Mouse (Mus musculus): ENCODE data around the gene Uba5.

Gene Uba5

GRCm38 (mm10) chr9:104062430-104063243, at the start of gene Uba5:
Gene Uba5 (minus strand): TSS chr9:104063134.
- no peak for DNase-seq

GRCm38 (mm10) chr9:104109151-104109550, 46.2 kb upstream of the Uba5 start:
- no peak for DNase-seq

GRCm38 (mm10) chr9:104108571-104109143, 45.7 kb upstream of the Uba5 start:
- no peak for DNase-seq

- no peak for DNase-seq
These were observed 44.5 kb upstream of the Uba5 start for GRCm38 (mm10) chr9:104107482-104107881.

- no peak for DNase-seq
These were observed 44.0 kb upstream of the Uba5 start for GRCm38 (mm10) chr9:104106930-104107329.

GRCm38 (mm10) chr9:104104986-104105385, 42.1 kb upstream of the Uba5 start:
- no peak for DNase-seq

GRCm38 (mm10) chr9:104102901-104103300, 40.0 kb upstream of the Uba5 start:
- DNase-seq, result no peak

- DNase-seq, result no peak
These were observed 39.4 kb upstream of the Uba5 start for GRCm38 (mm10) chr9:104102301-104102700.

GRCm38 (mm10) chr9:104101458-104101857, 38.5 kb upstream of the Uba5 start:
- no peak for DNase-seq

GRCm38 (mm10) chr9:104100822-104101221, 37.9 kb upstream of the Uba5 start:
- DNase-seq, result peak in 1 of 2 experiments; percentile 20

GRCm38 (mm10) chr9:104099060-104099459, 36.1 kb upstream of the Uba5 start:
- DNase-seq, result no peak

GRCm38 (mm10) chr9:104098256-104098655, 35.3 kb upstream of the Uba5 start:
- DNase-seq, result no peak

- DNase-seq, result no peak
These were observed 30.0 kb upstream of the Uba5 start for GRCm38 (mm10) chr9:104092945-104093344.

GRCm38 (mm10) chr9:104088555-104088954, 25.6 kb upstream of the Uba5 start:
- DNase-seq, result peak; percentile 32 to 35

- no peak for DNase-seq
These were observed 22.9 kb upstream of the Uba5 start for GRCm38 (mm10) chr9:104085730-104086429.

GRCm38 (mm10) chr9:104080038-104080437, 17.1 kb upstream of the Uba5 start:
- no peak for DNase-seq

- peak; percentile 36 to 72 for DNase-seq
These were observed 16.4 kb upstream of the Uba5 start for GRCm38 (mm10) chr9:104079379-104079778.

- no peak for DNase-seq
These were observed 15.8 kb upstream of the Uba5 start for GRCm38 (mm10) chr9:104078780-104079179.

- DNase-seq, result no peak
These were observed 12.9 kb upstream of the Uba5 start for GRCm38 (mm10) chr9:104075808-104076207.

- peak; percentile 8 to 16 for DNase-seq
These were observed 8.1 kb upstream of the Uba5 start for GRCm38 (mm10) chr9:104070863-104071604.

- DNase-seq, result no peak
These were observed 7.3 kb upstream of the Uba5 start for GRCm38 (mm10) chr9:104070241-104070640.

GRCm38 (mm10) chr9:104064571-104064970, 1.6 kb upstream of the Uba5 start:
- DNase-seq, result peak in 1 of 2 experiments; percentile 45

Data from kidney, adult 8-10 months (tissue).